Mouse (Mus musculus) midbrain, postnatal 0 days (tissue): ENCODE data around the gene Adssl1. TPM values are rescaled to one million over a fixed set of nuclear protein-coding genes. Genes with fewer than 3 reads are reported as not detected.

ENCODE experiments used
- ATAC-seq: fragments of 200-750 bp; cut with Nextera tagmentation; 2 replicates; pipeline ENCODE4 v1.8.0; 2017; ENCODE audit warnings: moderate number of reproducible peaks, mild to moderate bottlenecking, moderate TSS enrichment, moderate library complexity; ENCODE audit not compliant: low FRiP score
- DNase-seq: peaks from one replicate; pipeline ENCODE4 v3.0.0-alpha.2; 2015; ENCODE audit warnings: low spot score
- H3K27ac ChIP-seq: fragments of 300-500 bp; sonication (generic); 2 replicates; pipeline ENCODE4 v1.5.1; 2014; ENCODE audit warnings: low read depth, mild to moderate bottlenecking, low read length, mixed read lengths
- H3K27me3 ChIP-seq: fragments of 300-500 bp; sonication (generic); 2 replicates; pipeline ENCODE4 v1.6.1; 2014; ENCODE audit warnings: low read length, control low read depth, mixed read lengths; ENCODE audit not compliant: insufficient read depth
- H3K36me3 ChIP-seq: fragments of 300-500 bp; sonication (generic); 2 replicates; pipeline ENCODE4 v1.6.1; 2014; ENCODE audit warnings: low read length, control low read depth, mixed read lengths; ENCODE audit not compliant: insufficient read depth
- H3K4me1 ChIP-seq: fragments of 300-500 bp; sonication (generic); 2 replicates; pipeline ENCODE4 v1.6.1; 2014; ENCODE audit warnings: mild to moderate bottlenecking, control low read depth, antibody characterized with exemption, low read length, mixed read lengths; ENCODE audit not compliant: insufficient read depth
- H3K4me2 ChIP-seq: fragments of 300-500 bp; sonication (generic); 2 replicates; pipeline ENCODE4 v1.6.1; 2014; ENCODE audit warnings: low read depth, mild to moderate bottlenecking, low read length, mixed read lengths; ENCODE audit not compliant: poor library complexity, severe bottlenecking
- H3K4me3 ChIP-seq: fragments of 300-500 bp; sonication (generic); 2 replicates; pipeline ENCODE4 v1.5.1; 2014; ENCODE audit warnings: low read depth, mild to moderate bottlenecking, low read length, moderate library complexity
- H3K9ac ChIP-seq: fragments of 300-500 bp; sonication (generic); replicated peaks from 2 replicates; pipeline ENCODE4 v1.6.1; 2014; ENCODE audit warnings: mild to moderate bottlenecking, low read length, moderate library complexity, mixed read lengths; ENCODE audit not compliant: poor library complexity, severe bottlenecking
- H3K9me3 ChIP-seq: fragments of 300-500 bp; sonication (generic); 2 replicates; pipeline ENCODE4 v1.6.1; 2016; ENCODE audit warnings: low read length, control low read depth
- CTCF ChIP-seq: IDR thresholded peaks from 2 replicates; pipeline ENCODE4 v1.5.1; 2016; ENCODE audit warnings: antibody characterized with exemption, mild to moderate bottlenecking
- WGBS: fragments of 180-500 bp; shearing (Covaris S2); extraction: QIAGEN DNeasy Blood & Tissue Kit; methylation state at CpG from one replicate; pipeline ENCODE4 v1.1.7; 2014; 5-methylcytosine and 5-hydroxymethylcytosine counted together
- polyA plus RNA-seq: library from polyadenylated mRNA; unstranded; fragments of >200 nt; fragmentation: Nextera tagmentation; extraction: Ambion mirVana; gene quantifications from 2 replicates; pipeline ENCODE4 v1.2.1, GENCODE M21; 2015
- total RNA-seq: library from RNA; depleted of rRNA; stranded (reverse); fragments of >200 nt; gene quantifications from 2 replicates; pipeline ENCODE4 v1.2.3, GENCODE M21; 2014

Gene Adssl1
- total and polyA plus RNA-seq, 2 experiments from 2014 or later, result 4.1 to 8.2 TPM

- ATAC-seq (no peak), DNase-seq (no peak)
- Histone ChIP-seq H3K9ac (no peak overlapping the region), H3K9me3 (no peaks in the 10 kb centered on the region), H3K4me3 (no peak overlapping the region), H3K4me2 (no peak overlapping the region), H3K4me1 (no peaks in the 10 kb centered on the region), H3K27ac (no peak overlapping the region), H3K36me3 (no peaks in the 10 kb centered on the region), H3K27me3 (no peaks in the 10 kb centered on the region)
- TF ChIP-seq CTCF, result no peak
- 78% methylated on average over 6 of the region's 6 CpGs for WGBS
Observed at GRCm38 (mm10) chr12:112578296-112579090, 41.4 kb upstream of the Adssl1 start.

- Histone ChIP-seq H3K27ac (no peak overlapping the region), H3K4me2 (no peak overlapping the region), H3K4me3 (no peak overlapping the region), H3K9me3 (no peaks in the 10 kb centered on the region), H3K4me1 (no peaks in the 10 kb centered on the region), H3K36me3 (no peaks in the 10 kb centered on the region), H3K9ac (no peak overlapping the region), H3K27me3 (no peaks in the 10 kb centered on the region)
- DNase-seq (no peak), ATAC-seq (no peak)
- no peak for TF ChIP-seq CTCF
- WGBS, result 43% methylated on average over 5 of the region's 5 CpGs
Observed at GRCm38 (mm10) chr12:112579430-112579829, 40.4 kb upstream of the Adssl1 start.

- H3K9ac ChIP-seq, result no peak overlapping the region
- no peak overlapping the region for H3K4me3 ChIP-seq
- DNase-seq (no peak), ATAC-seq (no peak)
- H3K27me3 ChIP-seq, result no peaks in the 10 kb centered on the region
- WGBS, result 86% methylated on average over 8 of the region's 8 CpGs
- no peak overlapping the region for H3K4me2 ChIP-seq
- no peaks in the 10 kb centered on the region for H3K4me1 ChIP-seq
- H3K9me3 ChIP-seq, result no peaks in the 10 kb centered on the region
- no peak for TF ChIP-seq CTCF
- no peaks in the 10 kb centered on the region for H3K36me3 ChIP-seq
- no peak overlapping the region for H3K27ac ChIP-seq
Observed at GRCm38 (mm10) chr12:112579926-112580325, 39.9 kb upstream of the Adssl1 start.

GRCm38 (mm10) chr12:112581113-112581512 is 38.7 kb upstream of the Adssl1 start:
- H3K9me3 ChIP-seq, result no peaks in the 10 kb centered on the region
- no peak for TF ChIP-seq CTCF
- H3K9ac ChIP-seq, result no peak overlapping the region
- H3K27ac ChIP-seq, result no peak overlapping the region
- DNase-seq (no peak), ATAC-seq (no peak)
- H3K4me1 ChIP-seq, result no peaks in the 10 kb centered on the region
- H3K36me3 ChIP-seq, result no peaks in the 10 kb centered on the region
- H3K27me3 ChIP-seq, result no peaks in the 10 kb centered on the region
- WGBS, result 86% methylated on average over 3 of the region's 3 CpGs
- H3K4me3 ChIP-seq, result no peak overlapping the region
- H3K4me2 ChIP-seq, result no peak overlapping the region

GRCm38 (mm10) chr12:112584954-112585353 is 34.9 kb upstream of the Adssl1 start:
- no peak for ATAC-seq
- no peak for TF ChIP-seq CTCF
- no peaks in the 10 kb centered on the region for H3K9me3 ChIP-seq

GRCm38 (mm10) chr12:112585924-112586538 is 33.8 kb upstream of the Adssl1 start:
- H3K4me2 ChIP-seq, result no peak overlapping the region
- no peak overlapping the region for H3K4me3 ChIP-seq
- H3K36me3 ChIP-seq, result no peaks in the 10 kb centered on the region
- WGBS, result 68% methylated on average over 7 of the region's 7 CpGs
- H3K27me3 ChIP-seq, result peaks cover 12% of the 10 kb centered on the region
- ATAC-seq (no peak), DNase-seq (no peak)
- H3K4me1 ChIP-seq, result 0 out of 2 replicates have a peak, but pooled peaks cover 4% of the 10 kb centered on the region
- no peak for TF ChIP-seq CTCF
- no peak overlapping the region for H3K27ac ChIP-seq
- H3K9me3 ChIP-seq, result no peaks in the 10 kb centered on the region
- H3K9ac ChIP-seq, result no peak overlapping the region

More at GRCm38 (mm10) chr12:112584954-112585353, 34.9 kb upstream of the Adssl1 start:
- WGBS, result 76% methylated on average over 7 of the region's 7 CpGs
- Histone ChIP-seq H3K36me3 (no peaks in the 10 kb centered on the region), H3K4me3 (no peak overlapping the region), H3K27me3 (peaks cover 12% of the 10 kb centered on the region), H3K4me2 (no peak overlapping the region), H3K27ac (no peak overlapping the region), H3K4me1 (0 out of 2 replicates have a peak, but pooled peaks cover 4% of the 10 kb centered on the region), H3K9ac (no peak overlapping the region)
- no peak for DNase-seq
